Mouse (Mus musculus): ENCODE data around the gene Adam15. TPM values are rescaled to one million over a fixed set of nuclear protein-coding genes. Genes with fewer than 3 reads are reported as not detected.

Gene Adam15
- polyA plus RNA-seq, 1 experiment from 2014 or later = 33.9 TPM

DNA sequence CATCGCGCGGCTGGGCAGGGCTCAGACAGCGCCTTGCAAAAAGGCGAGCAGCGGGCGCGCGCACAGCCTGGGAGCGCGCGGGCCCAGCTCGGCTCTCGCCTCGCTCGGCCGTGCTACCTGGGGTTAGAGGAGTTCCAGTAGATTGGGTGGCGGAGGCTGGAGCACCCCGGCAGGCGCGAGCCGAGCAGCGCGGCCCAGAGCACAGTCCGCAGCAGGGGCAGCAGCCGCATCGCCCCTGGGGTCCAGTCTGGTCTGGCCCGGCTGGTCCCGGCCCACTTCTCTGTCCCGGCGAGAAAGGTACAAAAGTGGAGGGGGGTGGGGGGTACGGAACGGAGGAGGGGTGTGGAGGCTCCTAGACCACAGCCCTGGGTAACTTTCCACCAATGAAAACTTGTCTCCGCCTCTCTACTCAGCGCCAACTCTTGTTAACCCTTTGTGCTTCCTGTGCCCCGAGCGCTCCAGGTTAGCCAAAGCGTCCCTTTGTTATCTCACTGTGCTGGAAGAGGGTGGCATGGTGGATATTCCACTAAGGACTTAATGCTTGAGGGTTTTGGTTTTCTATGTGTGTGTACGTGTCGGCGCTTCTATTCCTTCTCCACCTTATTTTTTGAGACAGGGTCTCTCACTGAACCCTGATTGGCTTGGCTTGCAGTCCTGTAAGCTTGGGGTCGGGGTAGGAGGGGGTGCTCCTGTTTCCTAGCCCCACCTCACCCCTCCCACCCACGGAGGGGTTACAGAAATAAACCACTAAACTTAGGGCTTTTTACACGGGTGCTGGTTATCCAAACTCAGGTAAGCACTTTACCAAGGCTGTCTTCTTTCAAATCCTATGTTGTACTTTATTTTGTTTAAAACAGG lies 11.8 kb downstream of the Adam15 start, which contains the start of gene Efna4:
TSS of gene Efna4 (minus strand) at position 308 of the 858 bp plus-strand sequence.
- no peak for TF ChIP-seq CTCF (IDR thresholded peaks at IDR 0.05; ENCODE audit: low read depth)
- ATAC-seq = peak; percentile 54
- peaks cover 33% of the 10 kb centered on the region for H3K36me3 ChIP-seq (ENCODE audit: control insufficient read depth, insufficient read depth)
- H3K4me1 ChIP-seq (replicated peaks; ENCODE audit: control insufficient read depth, insufficient read depth, low read length) = peaks cover 14% of the 10 kb centered on the region
- H3K27ac ChIP-seq (ENCODE audit: low read depth, low read length) = peak within 1 kb of the TSS; percentile 51
- no peaks in the 10 kb centered on the region for H3K9me3 ChIP-seq (ENCODE audit: control insufficient read depth)
- peak within 1 kb of the TSS; percentile 70 for H3K4me3 ChIP-seq (ENCODE audit: low read depth, low read length)
- 1% methylated on average over 44 of the region's 44 CpGs for WGBS
- H3K4me2 ChIP-seq (replicated peaks; ENCODE audit: low read depth) = peak within 1 kb of the TSS; percentile 96
- peak within 1 kb of the TSS; percentile 47 for H3K9ac ChIP-seq (ENCODE audit: low read depth, low read length)
- H3K27me3 ChIP-seq (replicated peaks; ENCODE audit: control insufficient read depth, insufficient read depth, low read length) = no peaks in the 10 kb centered on the region

DNA sequence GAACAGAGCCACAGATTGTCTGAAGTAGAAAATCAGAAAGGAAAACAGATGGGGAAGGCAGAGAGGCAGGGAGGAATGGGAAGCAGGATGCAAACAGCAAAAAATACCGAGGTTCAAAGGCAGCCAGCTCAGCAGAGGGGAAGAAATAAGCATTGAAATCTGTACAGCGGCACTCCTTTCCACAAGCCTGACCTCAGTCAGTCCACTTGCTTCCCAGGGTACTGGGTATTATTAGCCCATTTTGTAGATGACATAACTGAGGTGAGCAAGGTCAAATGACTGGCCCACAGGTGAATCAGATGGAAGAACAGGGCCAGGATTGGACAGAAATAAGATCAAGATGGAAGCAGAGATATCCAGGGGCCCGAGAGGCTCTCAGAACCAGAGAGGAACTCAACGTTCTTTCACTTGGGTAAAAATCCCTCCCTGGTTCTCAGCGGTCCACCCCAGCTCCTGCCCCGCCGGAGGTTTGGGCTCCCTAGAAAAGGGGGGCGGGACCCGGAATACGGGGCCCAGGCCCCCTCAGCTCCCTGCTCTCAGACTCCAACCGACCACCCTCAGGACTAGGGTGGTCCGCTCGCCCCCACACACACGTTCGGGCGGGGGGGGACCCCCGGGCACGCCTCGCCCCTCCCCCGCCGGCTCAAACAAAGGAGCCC lies 12.6 kb downstream of the Adam15 start:
- H3K27ac ChIP-seq (ENCODE audit: low read depth, low read length) = peak overlapping the region; percentile 51
- no peak for ATAC-seq
- H3K27me3 ChIP-seq (replicated peaks; ENCODE audit: control insufficient read depth, insufficient read depth, low read length) = no peaks in the 10 kb centered on the region
- under 1% methylated on average over 16 of the region's 21 CpGs for WGBS
- peak overlapping the region; percentile 47 for H3K9ac ChIP-seq (ENCODE audit: low read depth, low read length)
- H3K4me1 ChIP-seq (replicated peaks; ENCODE audit: control insufficient read depth, insufficient read depth, low read length) = peaks cover 14% of the 10 kb centered on the region
- H3K4me3 ChIP-seq (ENCODE audit: low read depth, low read length) = peak overlapping the region; percentile 70
- H3K9me3 ChIP-seq (ENCODE audit: control insufficient read depth) = no peaks in the 10 kb centered on the region
- H3K4me2 ChIP-seq (replicated peaks; ENCODE audit: low read depth) = peak overlapping the region; percentile 96
- TF ChIP-seq CTCF (IDR thresholded peaks at IDR 0.05; ENCODE audit: low read depth) = no peak
- peaks cover 25% of the 10 kb centered on the region for H3K36me3 ChIP-seq (ENCODE audit: control insufficient read depth, insufficient read depth)

DNA sequence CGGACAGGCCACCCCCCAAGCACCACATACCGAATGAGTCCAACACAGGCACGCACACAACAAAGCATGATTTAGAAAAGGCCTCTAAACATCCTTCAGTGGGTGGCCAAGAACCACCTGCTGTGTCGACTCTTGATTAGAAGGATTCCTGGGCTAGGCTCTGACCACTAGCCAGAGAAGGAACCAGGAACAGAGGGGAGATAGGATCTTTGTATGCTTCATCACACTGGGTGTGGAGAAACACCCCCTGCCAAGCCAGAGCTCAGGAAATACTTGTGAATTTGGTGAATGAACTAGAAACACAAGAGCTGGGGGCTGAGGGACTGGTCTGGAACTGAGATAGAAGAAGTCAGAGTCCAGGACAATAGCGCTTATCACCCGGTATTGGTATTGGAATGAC lies 13.3 kb downstream of the Adam15 start:
- peak overlapping the region; percentile 70 for H3K4me3 ChIP-seq (ENCODE audit: low read depth, low read length)
- H3K9ac ChIP-seq (ENCODE audit: low read depth, low read length) = no peak overlapping the region
- peaks cover 23% of the 10 kb centered on the region for H3K36me3 ChIP-seq (ENCODE audit: control insufficient read depth, insufficient read depth)
- TF ChIP-seq CTCF (IDR thresholded peaks at IDR 0.05; ENCODE audit: low read depth) = no peak
- 10% methylated on average over 6 of the region's 6 CpGs for WGBS
- ATAC-seq = no peak
- peak overlapping the region; percentile 96 for H3K4me2 ChIP-seq (replicated peaks; ENCODE audit: low read depth)
- peaks cover 14% of the 10 kb centered on the region for H3K4me1 ChIP-seq (replicated peaks; ENCODE audit: control insufficient read depth, insufficient read depth, low read length)
- H3K9me3 ChIP-seq (ENCODE audit: control insufficient read depth) = no peaks in the 10 kb centered on the region
- no peak overlapping the region for H3K27ac ChIP-seq (ENCODE audit: low read depth, low read length)
- no peaks in the 10 kb centered on the region for H3K27me3 ChIP-seq (replicated peaks; ENCODE audit: control insufficient read depth, insufficient read depth, low read length)

DNA sequence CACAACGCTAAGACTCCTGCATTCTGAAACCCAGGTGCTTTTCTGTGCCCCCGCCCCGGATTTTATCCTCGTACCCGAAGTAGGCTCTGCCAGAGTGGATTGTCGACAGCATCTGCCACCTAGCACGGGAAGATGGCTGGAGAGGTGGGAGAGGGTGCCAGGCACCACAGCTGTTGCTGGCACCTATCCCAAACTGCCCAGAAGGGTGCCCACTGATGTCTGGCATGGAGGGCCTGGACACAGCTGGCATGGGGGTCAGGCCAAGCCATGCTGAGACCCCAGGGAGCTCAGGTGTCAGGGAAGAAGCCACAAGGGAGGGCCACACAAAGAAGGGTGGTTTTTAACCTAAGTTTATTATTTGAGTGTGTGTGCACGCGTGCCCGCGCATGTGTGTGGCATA lies 16.7 kb downstream of the Adam15 start:
- Histone ChIP-seq H3K4me2 (replicated peaks; ENCODE audit: low read depth) (no peak overlapping the region), H3K9ac (ENCODE audit: low read depth, low read length) (no peak overlapping the region), H3K4me3 (ENCODE audit: low read depth, low read length) (no peak overlapping the region), H3K27me3 (replicated peaks; ENCODE audit: control insufficient read depth, insufficient read depth, low read length) (no peaks in the 10 kb centered on the region), H3K9me3 (ENCODE audit: control insufficient read depth) (no peaks in the 10 kb centered on the region), H3K36me3 (ENCODE audit: control insufficient read depth, insufficient read depth) (peaks cover 23% of the 10 kb centered on the region), H3K4me1 (replicated peaks; ENCODE audit: control insufficient read depth, insufficient read depth, low read length) (peaks cover 3% of the 10 kb centered on the region; the same call in 1 of the 2 replicates), H3K27ac (ENCODE audit: low read depth, low read length) (no peak overlapping the region)
- ATAC-seq = no peak
- TF ChIP-seq CTCF (IDR thresholded peaks at IDR 0.05; ENCODE audit: low read depth) = no peak
- 58% methylated on average over 11 of the region's 11 CpGs for WGBS

DNA sequence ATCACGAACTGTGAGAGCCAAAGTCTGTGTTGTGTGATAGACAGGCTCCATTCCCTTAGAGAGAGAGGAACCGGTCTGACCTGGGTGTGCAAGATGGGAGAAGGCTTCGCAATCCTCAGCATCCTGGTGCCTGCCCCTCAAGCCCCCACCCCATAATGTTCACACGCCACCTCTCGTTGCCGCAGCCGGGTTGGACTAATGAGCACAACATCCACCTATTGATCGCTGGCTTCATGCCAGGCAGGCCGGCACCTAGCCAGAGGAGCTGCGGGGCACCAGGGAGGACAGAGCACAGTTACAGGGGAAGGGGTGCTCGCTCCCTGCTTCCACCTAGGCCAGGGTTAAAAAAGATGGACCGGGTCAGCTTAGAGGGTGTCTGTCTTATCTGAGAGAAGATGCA lies 17.3 kb downstream of the Adam15 start:
- H3K9me3 ChIP-seq (ENCODE audit: control insufficient read depth) = no peaks in the 10 kb centered on the region
- H3K36me3 ChIP-seq (ENCODE audit: control insufficient read depth, insufficient read depth) = peaks cover 23% of the 10 kb centered on the region
- 0 out of 2 replicates have a peak, but pooled peaks cover 2% of the 10 kb centered on the region for H3K4me1 ChIP-seq (replicated peaks; ENCODE audit: control insufficient read depth, insufficient read depth, low read length)
- no peak for TF ChIP-seq CTCF (IDR thresholded peaks at IDR 0.05; ENCODE audit: low read depth)
- H3K4me2 ChIP-seq (replicated peaks; ENCODE audit: low read depth) = 0 out of 2 replicates have a peak overlapping the region, but pooled peaks have one; percentile 24
- H3K27ac ChIP-seq (ENCODE audit: low read depth, low read length) = no peak overlapping the region
- 30% methylated on average over 12 of the region's 12 CpGs for WGBS
- no peak overlapping the region for H3K9ac ChIP-seq (ENCODE audit: low read depth, low read length)
- ATAC-seq = peak; percentile 6; the same call in 1 of the 2 replicates
- H3K27me3 ChIP-seq (replicated peaks; ENCODE audit: control insufficient read depth, insufficient read depth, low read length) = no peaks in the 10 kb centered on the region
- no peak overlapping the region for H3K4me3 ChIP-seq (ENCODE audit: low read depth, low read length)

DNA sequence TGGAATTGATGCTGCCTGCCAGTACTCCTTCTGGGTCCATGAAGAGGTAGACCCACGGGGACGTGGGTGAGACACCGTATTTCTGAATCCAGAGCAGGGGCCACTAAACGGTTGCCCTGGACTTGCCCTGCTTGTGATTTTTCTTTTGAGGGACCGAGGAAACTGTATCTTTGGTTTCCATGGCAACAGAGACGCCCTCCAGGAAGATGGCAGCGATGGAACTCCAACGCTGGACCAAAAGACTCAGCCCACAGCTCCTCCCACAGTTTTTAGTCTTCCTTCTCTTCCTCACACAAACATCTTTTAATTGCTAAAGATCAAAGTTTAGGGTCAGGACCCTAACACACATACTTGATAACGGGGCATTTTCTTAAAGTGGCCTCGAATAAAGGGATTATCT lies 17.8 kb downstream of the Adam15 start:
- no peaks in the 10 kb centered on the region for H3K9me3 ChIP-seq (ENCODE audit: control insufficient read depth)
- 45% methylated on average over 10 of the region's 10 CpGs for WGBS
- no peaks in the 10 kb centered on the region for H3K27me3 ChIP-seq (replicated peaks; ENCODE audit: control insufficient read depth, insufficient read depth, low read length)
- peaks cover 23% of the 10 kb centered on the region for H3K36me3 ChIP-seq (ENCODE audit: control insufficient read depth, insufficient read depth)
- H3K27ac ChIP-seq (ENCODE audit: low read depth, low read length) = no peak overlapping the region
- H3K9ac ChIP-seq (ENCODE audit: low read depth, low read length) = no peak overlapping the region
- TF ChIP-seq CTCF (IDR thresholded peaks at IDR 0.05; ENCODE audit: low read depth) = no peak
- ATAC-seq = no peak; the same call in 1 of the 2 replicates
- H3K4me1 ChIP-seq (replicated peaks; ENCODE audit: control insufficient read depth, insufficient read depth, low read length) = 0 out of 2 replicates have a peak, but pooled peaks cover 2% of the 10 kb centered on the region
- no peak overlapping the region for H3K4me2 ChIP-seq (replicated peaks; ENCODE audit: low read depth)
- no peak overlapping the region for H3K4me3 ChIP-seq (ENCODE audit: low read depth, low read length)
